Mouse (Mus musculus): ENCODE measurements at regions not wholly inside any gene's neighbourhood (a gene's known extent, or its start where the extent isn't known, plus 50 kb on each side); places are given as distances from the start of the nearest gene placed in this dataset.

DNA sequence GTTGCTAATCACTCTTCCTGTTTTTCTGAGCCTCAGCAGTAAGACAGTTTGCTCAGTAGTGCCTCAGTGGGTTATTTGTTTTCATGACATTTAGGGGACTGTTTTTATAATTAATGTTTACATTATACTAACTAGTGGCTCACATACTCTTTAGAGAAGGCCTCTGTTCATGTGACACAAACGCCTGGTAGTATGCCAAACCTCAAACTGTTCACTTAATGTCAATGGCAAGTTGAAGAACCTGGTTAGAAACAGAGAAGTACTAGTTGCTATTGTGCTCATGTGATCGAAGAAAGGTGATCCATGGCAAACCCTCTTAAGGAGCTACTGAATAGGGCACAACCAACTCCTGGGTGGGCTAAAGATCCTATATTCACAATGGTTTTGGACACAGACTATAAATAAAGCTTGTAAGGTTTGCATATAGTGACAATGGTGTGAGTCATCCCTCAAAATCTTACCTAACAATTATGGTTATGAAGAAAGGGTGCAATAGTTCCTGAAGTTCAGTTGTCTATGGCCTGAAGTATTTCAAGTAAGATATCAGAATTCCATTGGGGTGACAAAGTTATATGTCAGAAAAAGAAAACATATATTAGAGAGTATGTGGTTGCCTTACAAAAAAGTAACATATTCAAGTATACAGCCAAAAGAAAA, 340.1 kb upstream of the Dph6 start:
- Histone ChIP-seq H3K27me3 (no peaks in the 10 kb centered on the region), H3K4me2 (replicated peaks) (no peak overlapping the region), H3K9ac (no peak overlapping the region), H3K27ac (replicated peaks) (no peak overlapping the region), H3K4me3 (replicated peaks) (no peak overlapping the region), H3K9me3 (replicated peaks) (no peaks in the 10 kb centered on the region), H3K4me1 (no peaks in the 10 kb centered on the region), H3K36me3 (no peaks in the 10 kb centered on the region)
- ATAC-seq (ENCODE audit: insufficient number of reproducible peaks, low FRiP score, low TSS enrichment, low read depth), result no peak
- WGBS, result 73% methylated on average over 2 of the region's 2 CpGs

DNA sequence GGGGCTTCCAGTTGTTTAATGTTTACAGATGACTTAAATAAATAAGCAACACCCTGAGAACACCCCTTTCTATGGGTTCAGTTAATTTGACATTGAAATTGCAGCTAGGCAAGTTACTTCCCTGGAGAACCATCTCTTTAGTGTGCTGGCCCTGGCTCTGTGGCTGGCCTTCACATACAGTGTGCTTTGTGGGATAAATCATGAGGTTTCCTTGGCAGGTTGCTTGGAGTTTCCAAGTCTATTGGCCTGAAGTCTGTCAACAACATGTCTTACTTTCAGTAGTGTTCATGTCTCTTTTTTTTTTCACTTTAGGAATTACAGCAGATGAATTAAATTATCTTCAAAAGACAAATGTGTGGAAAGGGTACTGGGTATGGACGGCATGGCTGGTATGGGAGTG, 359.2 kb upstream of the Dph6 start:
- Histone ChIP-seq H3K9ac (no peak overlapping the region), H3K27ac (replicated peaks) (no peak overlapping the region), H3K9me3 (replicated peaks) (no peaks in the 10 kb centered on the region), H3K36me3 (no peaks in the 10 kb centered on the region), H3K4me2 (replicated peaks) (no peak overlapping the region), H3K4me3 (replicated peaks) (no peak overlapping the region), H3K27me3 (no peaks in the 10 kb centered on the region), H3K4me1 (no peaks in the 10 kb centered on the region)
- 53% methylated on average over 1 of the region's 1 CpGs for WGBS
- ATAC-seq (ENCODE audit: insufficient number of reproducible peaks, low FRiP score, low TSS enrichment, low read depth), result no peak

DNA sequence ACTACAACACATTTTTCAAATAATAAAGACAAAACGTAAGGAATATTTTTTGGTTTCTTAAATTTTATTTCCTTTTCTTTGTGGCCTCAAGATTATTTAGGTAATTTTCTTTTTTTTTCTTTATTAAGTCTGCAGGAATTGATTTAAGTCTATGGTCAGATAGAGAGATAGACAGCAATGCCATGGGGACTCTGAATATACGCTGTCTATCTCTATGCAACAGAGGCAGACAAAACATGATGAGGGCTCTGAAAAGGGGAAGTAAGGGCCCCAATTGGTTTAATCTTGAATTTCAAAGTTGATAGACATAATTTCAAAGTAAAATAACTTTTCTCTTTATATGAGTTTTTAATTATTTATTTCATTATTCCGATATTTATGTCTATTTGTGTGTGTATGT, 372.0 kb upstream of the Dph6 start:
- Histone ChIP-seq H3K27me3 (no peaks in the 10 kb centered on the region), H3K9me3 (replicated peaks) (no peaks in the 10 kb centered on the region), H3K4me2 (replicated peaks) (no peak overlapping the region), H3K27ac (replicated peaks) (no peak overlapping the region), H3K4me3 (replicated peaks) (no peak overlapping the region), H3K9ac (no peak overlapping the region), H3K36me3 (no peaks in the 10 kb centered on the region), H3K4me1 (no peaks in the 10 kb centered on the region)
- 91% methylated on average over 3 of the region's 3 CpGs for WGBS
- no peak for ATAC-seq (ENCODE audit: insufficient number of reproducible peaks, low FRiP score, low TSS enrichment, low read depth)

DNA sequence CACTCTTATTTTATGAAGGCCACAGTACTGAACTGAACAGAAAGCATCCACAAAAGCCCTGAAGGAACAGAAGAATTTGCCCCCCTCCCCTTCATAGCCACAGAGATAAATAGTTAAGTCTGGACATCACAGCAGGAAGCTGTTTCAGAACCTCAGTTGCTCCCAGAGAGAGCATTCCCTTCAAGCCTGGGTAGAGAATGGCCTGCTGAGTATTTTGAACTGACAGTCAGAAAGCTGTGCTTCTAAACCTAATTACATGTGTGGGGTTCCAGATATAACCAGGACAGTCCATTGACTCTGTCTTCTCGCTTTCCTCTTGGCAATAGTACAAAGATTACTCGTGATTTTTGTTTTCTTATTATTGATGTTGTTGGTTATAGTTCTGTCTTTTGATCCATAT, 376.4 kb upstream of the Dph6 start:
- Histone ChIP-seq H3K4me1 (no peaks in the 10 kb centered on the region), H3K27ac (replicated peaks) (no peak overlapping the region), H3K4me2 (replicated peaks) (no peak overlapping the region), H3K9me3 (replicated peaks) (no peaks in the 10 kb centered on the region), H3K4me3 (replicated peaks) (no peak overlapping the region), H3K9ac (no peak overlapping the region), H3K36me3 (no peaks in the 10 kb centered on the region), H3K27me3 (no peaks in the 10 kb centered on the region)
- ATAC-seq (ENCODE audit: insufficient number of reproducible peaks, low FRiP score, low TSS enrichment, low read depth), result no peak
- 47% methylated on average over 2 of the region's 2 CpGs for WGBS

DNA sequence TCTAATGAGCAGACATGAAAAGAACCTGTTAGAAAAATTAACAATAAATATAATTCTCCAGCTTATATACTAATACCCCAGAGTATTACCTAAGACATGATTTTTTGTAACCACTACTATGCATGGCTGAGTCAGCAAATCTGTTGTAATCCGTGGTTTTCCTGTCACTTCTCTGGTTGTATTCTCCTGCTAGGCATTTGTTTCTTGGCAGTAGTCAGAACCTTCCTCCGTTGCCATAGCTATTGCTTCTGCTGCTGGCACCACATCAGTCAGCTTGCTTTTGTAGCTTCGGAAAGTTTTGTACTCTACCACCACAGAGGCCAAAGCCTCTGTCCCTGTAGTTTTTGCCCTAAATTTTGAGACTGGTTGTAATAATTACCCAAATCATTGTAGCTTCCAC, 381.4 kb upstream of the Dph6 start:
- no peaks in the 10 kb centered on the region for H3K36me3 ChIP-seq
- ATAC-seq (ENCODE audit: insufficient number of reproducible peaks, low FRiP score, low TSS enrichment, low read depth), result 0 out of 2 replicates have a peak, but pooled peaks have one; percentile 24

DNA sequence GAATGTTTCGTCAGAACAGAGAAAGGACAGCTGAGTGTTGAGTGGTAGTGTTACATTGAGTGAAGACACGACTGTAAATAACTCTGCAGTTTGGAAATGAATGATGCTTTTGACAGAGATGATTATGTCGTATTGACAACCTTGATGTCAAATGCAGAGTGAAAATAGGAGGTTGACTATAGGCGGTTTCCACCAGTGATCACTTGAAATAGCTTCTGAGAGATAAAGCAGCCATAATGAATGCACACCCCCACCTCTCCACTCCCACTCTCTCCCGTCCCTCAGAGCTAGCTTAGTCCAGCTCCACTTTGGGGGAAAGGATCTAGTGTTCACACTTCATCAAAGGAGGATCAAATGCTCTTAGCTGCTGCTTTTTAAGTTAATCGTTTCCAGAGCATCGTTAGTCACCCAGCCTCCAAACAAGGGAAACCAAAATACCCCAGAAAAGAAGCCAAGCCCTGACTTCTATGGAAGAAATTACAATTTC, 387.6 kb upstream of the Dph6 start:
- WGBS, result 37% methylated on average over 7 of the region's 7 CpGs
- Histone ChIP-seq H3K4me2 (replicated peaks) (no peak overlapping the region), H3K27me3 (no peaks in the 10 kb centered on the region), H3K4me3 (replicated peaks) (no peak overlapping the region), H3K36me3 (no peaks in the 10 kb centered on the region), H3K9ac (no peak overlapping the region), H3K9me3 (replicated peaks) (no peaks in the 10 kb centered on the region), H3K4me1 (peaks cover 3% of the 10 kb centered on the region; the same call in 1 of the 2 replicates), H3K27ac (replicated peaks) (no peak overlapping the region)
- ATAC-seq (ENCODE audit: insufficient number of reproducible peaks, low FRiP score, low TSS enrichment, low read depth), result no peak

More for the DNA sequence above, 381.4 kb upstream of the Dph6 start:
- 24% methylated on average over 3 of the region's 3 CpGs for WGBS
- H3K4me3 ChIP-seq (replicated peaks), result no peak overlapping the region
- no peak overlapping the region for H3K27ac ChIP-seq (replicated peaks)
- no peaks in the 10 kb centered on the region for H3K4me1 ChIP-seq
- H3K27me3 ChIP-seq, result no peaks in the 10 kb centered on the region
- H3K9me3 ChIP-seq (replicated peaks), result no peaks in the 10 kb centered on the region
- no peak overlapping the region for H3K9ac ChIP-seq
- no peak overlapping the region for H3K4me2 ChIP-seq (replicated peaks)

DNA sequence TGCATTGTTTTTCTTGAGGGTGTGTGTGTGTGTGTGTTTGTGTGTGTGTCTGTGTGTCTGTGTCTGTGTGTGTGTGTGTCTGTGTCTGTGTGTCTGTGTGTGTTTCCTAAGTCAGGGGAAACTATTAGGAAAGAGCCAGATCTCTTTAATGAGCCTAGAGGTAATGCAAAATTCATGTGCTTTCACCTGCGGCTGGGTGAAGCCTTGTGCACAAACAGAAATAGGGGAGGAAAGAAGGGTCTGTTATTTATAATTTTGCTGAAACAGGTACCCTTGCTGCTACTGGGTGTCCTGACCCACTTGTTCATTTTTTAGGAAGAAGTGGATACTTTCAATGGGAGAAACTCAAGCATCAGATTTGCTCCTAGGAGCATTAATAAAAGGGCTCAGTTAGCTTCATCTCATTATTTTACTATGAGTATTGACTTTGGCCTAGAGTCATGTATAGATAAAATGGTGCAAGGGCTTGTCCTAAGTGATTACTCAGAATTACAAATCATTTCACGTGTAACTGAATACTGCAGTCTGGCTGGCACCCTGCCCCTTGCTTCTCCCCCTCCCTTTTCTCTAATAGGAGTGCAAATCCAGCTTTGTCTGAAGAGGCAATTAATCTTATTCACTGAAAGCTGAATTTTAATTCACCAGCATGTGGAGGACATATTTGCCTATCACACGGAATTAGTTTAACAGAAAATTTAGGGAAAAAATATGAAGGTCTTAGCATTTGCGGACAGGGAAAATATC, 401.7 kb upstream of the Dph6 start:
- 59% methylated on average over 4 of the region's 4 CpGs for WGBS
- H3K9me3 ChIP-seq (replicated peaks), result no peaks in the 10 kb centered on the region
- no peak overlapping the region for H3K4me3 ChIP-seq (replicated peaks)
- no peaks in the 10 kb centered on the region for H3K27me3 ChIP-seq
- H3K9ac ChIP-seq, result no peak overlapping the region
- no peak for ATAC-seq (ENCODE audit: insufficient number of reproducible peaks, low FRiP score, low TSS enrichment, low read depth)
- H3K27ac ChIP-seq (replicated peaks), result no peak overlapping the region
- no peak overlapping the region for H3K4me2 ChIP-seq (replicated peaks)
- H3K4me1 ChIP-seq, result no peaks in the 10 kb centered on the region
- no peaks in the 10 kb centered on the region for H3K36me3 ChIP-seq

DNA sequence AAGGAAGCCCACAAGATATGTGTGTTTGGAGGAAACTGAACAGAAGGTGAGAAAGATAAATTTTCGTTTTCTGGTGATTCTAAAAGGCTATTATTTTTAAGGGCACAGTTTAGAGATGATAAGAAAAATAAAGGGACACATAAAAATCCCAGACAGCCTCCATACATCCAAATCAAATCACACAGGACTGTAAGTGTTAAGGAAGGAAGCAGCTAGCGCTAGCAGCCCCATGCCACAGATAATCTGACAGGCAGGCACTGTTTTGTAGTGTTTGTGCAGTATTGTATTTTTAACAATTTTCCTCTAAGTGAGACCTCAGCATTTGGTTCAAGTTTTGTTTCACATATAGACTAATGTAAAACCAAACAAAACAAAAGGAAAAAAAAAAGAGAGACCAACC, 402.4 kb upstream of the Dph6 start:
- Histone ChIP-seq H3K9ac (no peak overlapping the region), H3K9me3 (replicated peaks) (no peaks in the 10 kb centered on the region), H3K4me1 (no peaks in the 10 kb centered on the region), H3K4me3 (replicated peaks) (no peak overlapping the region), H3K36me3 (no peaks in the 10 kb centered on the region), H3K4me2 (replicated peaks) (no peak overlapping the region), H3K27me3 (no peaks in the 10 kb centered on the region), H3K27ac (replicated peaks) (no peak overlapping the region)
- 68% methylated on average over 2 of the region's 2 CpGs for WGBS
- ATAC-seq (ENCODE audit: insufficient number of reproducible peaks, low FRiP score, low TSS enrichment, low read depth), result no peak

DNA sequence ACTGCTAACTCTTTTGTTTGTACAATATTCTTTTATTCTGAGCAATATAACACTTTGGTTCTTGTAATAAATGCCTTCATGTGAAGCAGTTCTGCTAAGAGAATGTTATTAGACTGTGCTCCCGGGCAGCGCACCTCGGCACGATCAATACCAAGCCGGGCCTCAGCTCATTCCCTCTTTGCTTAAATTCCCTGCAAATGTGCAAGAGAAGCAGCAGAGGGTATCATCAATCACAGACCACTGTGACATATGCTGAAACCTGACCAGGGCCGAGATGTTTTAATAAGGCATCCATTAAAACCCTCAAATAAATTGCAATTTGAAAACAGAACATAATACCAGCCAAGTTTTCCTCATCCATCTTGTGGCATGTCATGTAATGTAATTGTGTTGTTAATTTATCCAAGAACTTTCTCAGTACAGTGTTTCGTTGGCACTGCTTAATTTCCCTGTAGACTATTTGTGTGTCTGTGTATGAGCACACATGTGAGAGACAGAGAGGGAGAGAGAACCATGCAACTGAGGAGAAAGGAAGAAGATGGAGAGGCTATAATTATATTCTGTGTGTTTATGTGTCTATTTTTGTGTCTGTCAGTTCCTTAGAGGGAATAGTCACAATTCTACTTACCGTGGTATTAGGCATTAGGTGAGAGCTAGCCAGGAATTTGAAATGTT, 412.9 kb upstream of the Dph6 start:
- H3K27me3 ChIP-seq, result no peaks in the 10 kb centered on the region
- H3K9me3 ChIP-seq (replicated peaks), result no peaks in the 10 kb centered on the region
- no peak overlapping the region for H3K27ac ChIP-seq (replicated peaks)
- H3K9ac ChIP-seq, result no peak overlapping the region
- no peak overlapping the region for H3K4me3 ChIP-seq (replicated peaks)
- WGBS, result 56% methylated on average over 8 of the region's 8 CpGs
- no peak overlapping the region for H3K4me2 ChIP-seq (replicated peaks)
- H3K36me3 ChIP-seq, result no peaks in the 10 kb centered on the region
- no peaks in the 10 kb centered on the region for H3K4me1 ChIP-seq
- ATAC-seq (ENCODE audit: insufficient number of reproducible peaks, low FRiP score, low TSS enrichment, low read depth), result no peak

DNA sequence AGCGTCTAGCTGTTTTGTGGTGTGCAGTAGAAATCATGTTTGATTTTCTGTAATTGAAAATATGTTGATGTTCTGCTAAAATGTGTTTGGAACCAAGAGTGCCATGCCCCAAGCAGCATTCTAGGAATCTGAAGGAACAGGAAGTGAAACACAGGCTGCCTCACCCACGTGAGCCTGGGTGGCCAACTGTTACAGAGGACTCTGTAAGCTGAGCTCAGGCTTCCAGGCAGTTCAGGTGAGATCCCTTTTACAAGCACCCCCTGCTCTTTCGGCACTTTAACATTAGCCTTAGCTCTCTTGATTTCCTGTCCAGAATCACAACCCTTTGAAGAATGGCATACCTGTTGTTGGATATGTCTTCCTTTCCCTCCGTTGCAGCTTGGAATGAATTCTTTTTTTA, 414.9 kb upstream of the Dph6 start:
- H3K4me2 ChIP-seq (replicated peaks), result no peak overlapping the region
- no peak for ATAC-seq (ENCODE audit: insufficient number of reproducible peaks, low FRiP score, low TSS enrichment, low read depth)
- no peaks in the 10 kb centered on the region for H3K27me3 ChIP-seq
- no peak overlapping the region for H3K4me3 ChIP-seq (replicated peaks)
- H3K9me3 ChIP-seq (replicated peaks), result no peaks in the 10 kb centered on the region
- H3K36me3 ChIP-seq, result no peaks in the 10 kb centered on the region
- no peak overlapping the region for H3K27ac ChIP-seq (replicated peaks)
- H3K9ac ChIP-seq, result no peak overlapping the region
- WGBS, result 67% methylated on average over 4 of the region's 4 CpGs
- H3K4me1 ChIP-seq, result no peaks in the 10 kb centered on the region

DNA sequence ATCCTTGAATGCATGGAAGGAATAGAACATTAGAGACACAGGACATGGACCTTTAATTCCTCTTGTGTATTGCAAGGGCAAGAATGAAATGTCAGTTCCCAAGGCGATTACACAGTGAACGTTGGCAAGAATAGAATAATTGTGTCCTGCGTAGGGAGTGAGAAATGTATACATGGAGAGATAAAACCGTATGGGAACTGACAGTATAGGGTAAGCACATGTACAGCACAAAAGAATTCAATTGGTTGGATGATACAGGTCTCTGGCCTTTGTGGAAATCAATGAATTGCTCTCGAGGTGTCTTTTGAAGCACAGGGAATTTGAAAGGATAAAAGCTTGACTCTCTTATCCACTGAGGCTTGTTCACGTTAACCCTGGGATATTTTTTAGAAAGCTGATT, 415.4 kb upstream of the Dph6 start:
- H3K9ac ChIP-seq, result no peak overlapping the region
- H3K4me2 ChIP-seq (replicated peaks), result no peak overlapping the region
- no peaks in the 10 kb centered on the region for H3K9me3 ChIP-seq (replicated peaks)
- no peaks in the 10 kb centered on the region for H3K36me3 ChIP-seq
- ATAC-seq (ENCODE audit: insufficient number of reproducible peaks, low FRiP score, low TSS enrichment, low read depth), result no peak
- no peak overlapping the region for H3K27ac ChIP-seq (replicated peaks)
- WGBS, result 76% methylated on average over 6 of the region's 6 CpGs
- no peaks in the 10 kb centered on the region for H3K27me3 ChIP-seq
- H3K4me1 ChIP-seq, result no peaks in the 10 kb centered on the region
- H3K4me3 ChIP-seq (replicated peaks), result no peak overlapping the region
